In genomic region chr10:108837434-108837833, GRCm38 (mm10) we compare ENCODE assay signal across 16 mouse cellular contexts.
"Had no signal": no experiment of that assay in that cellular context is flagged by ENCODE, and none has a peak within 500 bp of the region (broad histone marks: within the 10 kb centered on the region; RNA-seq: fewer than 3 reads in every experiment).

No protein-coding gene starts in this region.

- H3K27ac ChIP-seq: lung, embryonic 15.5 days; macrophage; midbrain, embryonic 13.5 days; midbrain, embryonic 15.5 days; neural tube, embryonic 12.5 days; stomach, embryonic 15.5 days; stomach, postnatal 0 days had no signal

- DNase-seq: liver, postnatal 0 days; lung, adult 2 months; lung, postnatal 14 days; lung, postnatal 36 days; thymus, adult 18-20 months; thymus, postnatal 14 days; thymus, postnatal 36 days had no signal

- ATAC-seq: liver, postnatal 0 days; lung, postnatal 0 days; midbrain, embryonic 13.5 days; midbrain, embryonic 15.5 days had no signal

- H3K4me3 ChIP-seq: lung, embryonic 15.5 days; megakaryocyte, embryonic 14.5 days; midbrain, embryonic 13.5 days; midbrain, embryonic 15.5 days; neural tube, embryonic 12.5 days; stomach, embryonic 15.5 days had no signal
